Mouse (Mus musculus) heart, adult 11 months (tissue): ENCODE data around the gene Irgq.

Experiments used
- DNase-seq: peaks from one replicate; pipeline ENCODE4 v3.0.0; 2022

The Irgq gene

DNA sequence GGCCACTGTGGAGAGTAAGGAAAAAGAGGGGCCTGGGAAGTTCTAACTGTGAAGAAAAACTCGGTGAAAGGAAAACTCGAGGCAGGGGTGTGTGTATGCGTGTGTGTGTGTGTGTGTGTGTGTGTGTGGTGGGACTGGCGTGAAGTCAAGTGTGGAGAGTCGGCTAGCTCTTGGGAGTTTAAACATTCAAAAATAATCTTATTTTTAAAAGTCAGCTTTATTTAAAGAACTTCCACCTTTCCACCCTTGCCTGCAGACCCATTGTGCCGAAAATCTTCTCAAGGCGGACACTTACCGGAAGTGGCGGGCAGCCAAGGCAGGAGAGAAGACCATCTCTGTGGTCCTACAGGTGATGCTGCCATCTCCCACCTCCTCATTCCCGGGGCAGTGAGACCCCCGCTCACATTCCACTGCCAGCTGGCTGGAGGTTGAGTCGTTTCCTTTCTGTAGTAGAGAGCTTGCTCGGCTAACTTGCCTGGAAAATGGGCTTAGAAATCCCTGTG lies 17.1 kb downstream of the Irgq start:
- DNase-seq = no peak

- DNase-seq = peak; percentile 92
Observed at GRCm38 (mm10) chr7:24551985-24552759, 21.7 kb downstream of the Irgq start.

DNA sequence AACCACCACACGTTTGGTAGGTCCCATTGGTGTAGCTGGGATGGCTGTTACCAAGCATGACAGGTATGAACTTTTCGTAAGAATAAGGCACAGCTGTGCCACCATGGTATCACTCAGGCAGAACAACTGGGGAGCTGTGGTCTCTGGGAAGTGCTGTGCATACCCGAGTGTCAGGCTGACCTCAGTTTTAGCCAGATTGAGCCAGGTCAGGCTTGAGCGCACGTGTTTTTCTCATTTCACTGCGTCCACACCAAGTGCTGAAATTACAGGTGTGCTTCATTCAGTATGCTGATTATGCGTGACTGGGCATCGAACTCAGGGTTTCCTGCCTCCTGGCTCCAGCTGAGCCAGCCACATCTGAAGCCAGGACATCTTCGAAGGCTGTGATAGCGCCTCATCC lies 25.3 kb downstream of the Irgq start:
- DNase-seq = no peak

DNA sequence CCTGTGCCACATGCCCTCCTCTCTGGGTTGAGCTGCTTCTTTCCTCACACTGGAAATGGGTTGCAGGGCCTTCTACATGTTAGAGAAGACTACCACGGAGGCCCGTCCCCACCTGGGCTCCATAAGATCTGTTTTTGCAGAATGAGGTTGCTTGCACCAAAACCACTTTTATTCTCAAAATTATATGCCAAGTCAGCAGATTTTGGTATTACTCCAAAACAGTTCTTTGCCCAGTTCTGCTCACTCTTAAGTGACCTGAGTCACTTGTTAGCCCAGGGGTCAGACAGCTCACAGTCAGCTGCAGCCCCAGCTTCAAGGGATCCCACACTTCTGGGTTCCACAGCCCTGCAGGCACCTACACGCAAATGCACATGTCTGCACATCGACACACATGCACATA lies 31.0 kb downstream of the Irgq start:
- no peak for DNase-seq

- no peak for DNase-seq
Observed at GRCm38 (mm10) chr7:24563191-24563836, 32.8 kb downstream of the Irgq start.

DNA sequence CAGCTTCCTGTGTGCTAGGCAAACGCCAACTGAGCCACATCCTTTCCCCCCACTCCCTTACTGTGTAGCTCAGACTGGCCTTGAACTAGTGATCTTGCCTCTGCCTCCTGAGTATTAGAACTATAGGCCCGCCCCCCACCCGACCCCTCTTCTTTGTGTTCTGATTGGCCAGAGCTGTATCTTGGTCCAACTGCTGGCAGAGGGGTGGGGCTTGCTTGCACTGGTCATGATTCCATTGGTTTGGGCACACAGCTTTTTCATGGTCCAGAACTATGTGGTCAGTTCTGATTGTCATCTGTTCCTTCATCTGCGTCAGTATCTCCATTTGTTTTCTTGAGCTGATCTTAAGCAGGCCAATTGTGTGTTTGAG lies 33.3 kb downstream of the Irgq start:
- no peak for DNase-seq

DNA sequence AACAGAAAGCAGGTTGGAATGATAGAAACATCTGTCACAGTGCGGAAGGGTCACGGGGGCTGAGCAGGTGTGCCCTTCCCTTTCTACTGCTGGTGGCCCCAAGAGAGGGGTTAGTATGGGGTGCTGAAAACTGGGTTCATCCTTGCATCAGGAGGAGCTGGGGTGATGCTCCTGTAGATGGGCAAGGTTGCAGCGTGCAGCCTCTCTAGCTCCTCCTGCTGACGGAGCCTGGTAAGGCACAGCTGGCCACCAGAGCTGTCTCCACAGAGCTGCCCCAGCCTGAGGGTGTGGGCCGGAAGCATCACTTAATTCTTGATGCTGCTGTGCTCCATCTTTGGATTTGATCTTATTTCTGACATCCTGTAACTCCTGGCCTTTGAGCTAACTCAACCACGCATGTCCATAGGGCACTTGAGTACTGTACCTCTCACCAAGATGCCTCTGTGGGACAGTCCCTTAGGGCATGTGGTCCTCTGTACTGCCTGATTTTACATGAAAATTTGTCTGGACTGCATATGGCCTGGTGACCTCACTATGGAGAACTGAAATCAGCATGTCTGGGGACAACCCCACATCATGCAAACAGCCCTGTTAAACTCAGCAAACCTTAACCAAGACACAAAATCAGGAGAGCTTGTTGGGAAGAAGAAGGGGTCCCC lies 34.2 kb downstream of the Irgq start:
- peak; percentile 92 for DNase-seq

GRCm38 (mm10) chr7:24565627-24566026 lies 35.1 kb downstream of the Irgq start:
- no peak for DNase-seq

GRCm38 (mm10) chr7:24566206-24566605 lies 35.7 kb downstream of the Irgq start:
- no peak for DNase-seq

DNA sequence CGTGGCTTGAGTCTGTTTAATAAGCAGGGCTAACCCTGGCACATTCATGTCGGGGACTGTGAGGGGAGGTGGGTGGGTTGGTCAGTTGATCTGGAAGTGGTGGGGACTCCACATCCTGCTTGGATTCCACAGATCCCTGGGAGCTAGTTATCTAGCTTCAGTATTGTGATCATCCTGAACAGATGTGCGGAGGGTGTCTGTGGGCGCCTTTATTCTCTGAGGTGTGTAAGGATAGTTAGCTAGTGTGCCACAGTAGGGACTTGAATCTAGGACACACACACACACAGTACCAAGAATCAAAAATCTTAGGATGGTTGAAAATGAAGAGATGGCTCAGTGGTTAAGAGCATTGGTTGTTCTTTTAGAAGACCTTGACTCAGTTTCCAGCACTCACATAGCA lies 38.0 kb downstream of the Irgq start:
- DNase-seq = no peak

- no peak for DNase-seq
Observed at GRCm38 (mm10) chr7:24571071-24571470, 40.6 kb downstream of the Irgq start.

GRCm38 (mm10) chr7:24572455-24572854 lies 42.0 kb downstream of the Irgq start:
- DNase-seq = no peak

DNA sequence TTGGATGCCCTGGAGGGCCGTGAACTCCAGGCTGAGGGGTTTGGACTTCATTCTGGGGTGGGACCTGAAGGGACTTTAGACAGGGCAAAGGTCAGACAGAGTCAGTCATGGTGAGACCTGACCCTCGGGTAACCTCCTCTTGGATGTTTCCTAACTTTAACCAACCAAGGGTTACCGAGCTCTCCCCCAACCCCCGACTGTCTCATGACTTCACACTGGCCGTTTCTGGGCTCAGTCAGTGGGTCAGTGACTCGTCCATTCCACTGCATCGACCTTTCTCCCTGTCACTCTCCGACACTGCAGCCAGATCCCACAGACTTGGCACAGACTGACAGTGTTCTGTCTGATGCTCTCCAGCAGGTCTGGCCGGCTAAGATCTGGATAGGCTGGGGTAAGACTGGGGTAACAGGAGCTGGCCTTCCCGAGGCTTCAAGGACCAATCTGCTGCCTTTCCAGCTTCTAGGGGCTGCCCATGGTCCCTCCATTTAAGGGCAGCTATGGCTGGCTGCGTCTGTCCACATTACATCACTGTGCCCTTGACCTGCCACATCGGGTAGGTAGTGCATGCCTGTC lies 43.8 kb downstream of the Irgq start:
- DNase-seq = peak; percentile 92

GRCm38 (mm10) chr7:24577811-24578210 lies 47.3 kb downstream of the Irgq start:
- no peak for DNase-seq

DNA sequence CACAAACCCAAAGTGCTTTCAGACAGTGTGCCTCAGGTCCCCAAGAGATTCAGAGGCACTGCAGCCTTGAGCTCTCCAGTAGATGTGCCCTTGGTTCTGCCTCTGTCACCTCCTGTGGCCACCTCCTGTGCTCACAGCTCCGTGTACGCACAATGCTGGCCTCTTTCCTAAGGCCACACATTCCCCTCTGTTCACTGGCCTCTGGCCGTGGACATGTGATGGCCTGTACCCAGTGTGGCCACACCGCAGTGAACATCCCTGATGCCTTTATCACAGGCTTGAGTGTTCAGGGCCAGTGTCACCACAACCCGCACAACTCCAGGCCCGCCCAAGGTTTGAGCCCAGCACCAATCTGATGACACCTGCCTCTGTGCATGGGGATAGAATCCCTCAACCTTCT lies 54.4 kb downstream of the Irgq start:
- DNase-seq = no peak

- no peak for DNase-seq
Observed at GRCm38 (mm10) chr7:24585995-24586394, 55.5 kb downstream of the Irgq start.

GRCm38 (mm10) chr7:24586828-24587227 lies 56.3 kb downstream of the Irgq start:
- no peak for DNase-seq

GRCm38 (mm10) chr7:24587330-24588105 lies 57.0 kb downstream of the Irgq start, which contains the start of the genes Ethe1 and Zfp575:
TSS of gene Ethe1 (plus strand) at chr7:24587543.
TSS of gene Zfp575 (minus strand) at chr7:24587641.
- peak; percentile 97 for DNase-seq
